Mouse (Mus musculus): ENCODE data around the gene Ccdc71l.
A peak's percentile ranks its signal among the peaks of the same experiment; 100 is the strongest.

Gene Ccdc71l

DNA sequence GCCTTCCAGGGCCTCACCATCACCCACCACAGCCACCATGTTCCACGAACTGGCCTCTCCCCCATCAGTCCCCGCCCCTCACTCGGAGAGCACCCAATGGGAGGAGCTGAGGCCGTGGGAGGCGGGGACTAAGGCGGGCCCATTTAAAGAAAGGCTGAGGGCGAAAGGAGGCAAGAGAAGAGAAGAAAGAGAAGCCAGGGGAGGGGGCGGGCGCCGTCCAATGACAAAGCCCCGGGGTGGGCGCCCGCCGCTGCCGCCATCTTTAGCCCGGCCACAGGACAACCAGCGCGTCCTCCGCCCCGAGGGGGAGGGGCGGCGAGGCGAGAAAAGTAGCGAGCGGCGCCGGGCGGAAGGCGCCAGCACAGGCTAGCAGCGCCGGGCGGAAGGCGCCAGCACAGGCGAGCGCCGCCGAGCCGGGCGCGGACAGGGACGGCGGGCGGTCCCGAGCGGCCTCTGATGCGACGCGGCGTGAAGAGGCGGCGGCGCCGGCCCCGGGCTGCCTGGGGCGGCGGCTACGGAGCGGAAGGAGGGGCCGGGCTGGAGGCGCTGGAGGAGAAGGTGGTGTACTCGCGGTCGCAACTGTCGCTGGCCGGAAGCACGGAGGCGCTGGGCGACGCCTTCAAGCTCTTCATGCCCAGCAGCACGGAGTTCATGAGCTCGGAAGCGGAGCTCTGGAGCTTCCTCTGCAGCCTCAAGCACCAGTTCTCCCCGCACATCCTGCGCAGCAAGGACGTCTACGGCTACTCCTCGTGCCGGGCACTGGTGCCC is at the start of gene Ccdc71l:
Ccdc71l (plus strand) TSS at position 177 of the 768 bp plus-strand sequence.
- DNase-seq (ENCODE audit: inconsistent ontology term) = peak; percentile 97

DNA sequence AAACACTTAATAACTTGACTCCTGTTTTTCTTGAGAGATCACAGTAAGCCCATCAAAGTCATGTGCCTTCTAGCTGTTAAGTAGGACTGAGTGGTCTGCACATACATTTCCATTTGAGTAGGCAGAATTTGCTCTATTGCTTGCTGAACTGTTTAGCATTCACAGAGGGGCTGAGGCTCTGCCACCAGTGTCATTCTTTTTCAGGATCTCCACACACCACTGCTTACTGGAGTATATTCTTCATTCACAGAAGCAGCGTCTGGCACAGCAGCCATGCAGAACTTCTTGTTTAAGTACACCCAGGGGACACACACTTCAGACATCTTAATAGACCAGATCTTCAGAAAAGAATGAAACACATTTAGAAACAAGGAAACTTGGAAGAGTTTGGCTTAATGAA is 39.4 kb upstream of the Ccdc71l start:
- DNase-seq (ENCODE audit: inconsistent ontology term) = no peak

DNA sequence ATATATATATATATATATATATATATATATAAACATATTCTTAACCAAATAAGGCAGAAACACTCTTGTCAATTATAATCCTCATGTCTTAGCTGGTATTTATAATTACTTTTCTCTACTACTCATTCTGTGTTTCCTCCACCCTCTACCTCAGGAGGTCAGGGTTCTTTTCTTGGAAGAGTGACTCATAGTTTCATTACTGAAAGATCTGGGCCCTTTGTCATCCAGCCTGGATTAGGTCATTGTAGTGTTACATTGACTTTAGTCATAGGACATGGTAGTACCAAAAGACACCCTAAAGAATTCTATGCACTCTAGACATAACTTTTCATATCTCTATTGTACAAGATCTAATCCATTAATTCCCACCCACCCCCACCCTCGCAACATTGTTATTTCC is 35.0 kb upstream of the Ccdc71l start:
- DNase-seq (ENCODE audit: inconsistent ontology term) = peak; percentile 20

DNA sequence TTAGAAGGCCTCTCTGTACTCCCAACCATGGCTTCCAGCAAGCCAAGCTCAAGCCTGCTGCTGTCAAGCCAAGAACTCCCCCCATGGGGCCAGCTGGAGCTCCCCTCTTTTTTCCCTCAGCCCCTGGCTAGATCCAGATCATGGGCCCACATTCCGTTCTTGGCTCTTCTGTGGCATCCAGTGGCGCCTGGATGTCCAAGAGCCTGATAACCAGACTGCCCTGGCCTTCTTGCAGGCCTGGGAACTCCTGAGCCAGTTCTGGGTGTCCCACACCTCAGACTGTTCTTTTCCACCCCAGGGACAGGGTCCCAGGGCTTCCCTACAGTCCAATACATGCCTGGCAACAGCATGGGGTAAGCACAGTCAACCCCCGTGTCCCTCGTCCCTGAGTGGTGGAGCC is 32.4 kb upstream of the Ccdc71l start:
- no peak for DNase-seq (ENCODE audit: inconsistent ontology term)

DNA sequence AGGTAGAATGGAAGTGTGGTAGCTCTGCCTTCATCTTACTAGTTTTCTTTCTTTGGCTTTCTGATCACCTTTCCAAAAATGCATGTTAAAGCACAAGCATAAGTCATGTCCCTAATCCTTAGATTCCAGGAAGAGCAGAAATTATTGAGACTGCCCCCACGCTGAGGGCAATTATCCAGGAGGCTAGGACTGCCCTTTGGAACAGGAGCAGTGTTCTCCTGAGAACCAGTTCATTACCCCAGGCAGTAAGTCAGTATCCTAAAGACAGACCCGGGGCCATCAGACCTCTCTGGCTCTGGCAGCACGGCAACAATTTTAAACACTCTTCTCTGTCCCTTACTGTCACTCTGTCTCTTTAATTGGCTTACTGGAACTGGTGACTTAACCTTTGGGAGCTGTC is 30.0 kb upstream of the Ccdc71l start:
- DNase-seq (ENCODE audit: inconsistent ontology term) = no peak

DNA sequence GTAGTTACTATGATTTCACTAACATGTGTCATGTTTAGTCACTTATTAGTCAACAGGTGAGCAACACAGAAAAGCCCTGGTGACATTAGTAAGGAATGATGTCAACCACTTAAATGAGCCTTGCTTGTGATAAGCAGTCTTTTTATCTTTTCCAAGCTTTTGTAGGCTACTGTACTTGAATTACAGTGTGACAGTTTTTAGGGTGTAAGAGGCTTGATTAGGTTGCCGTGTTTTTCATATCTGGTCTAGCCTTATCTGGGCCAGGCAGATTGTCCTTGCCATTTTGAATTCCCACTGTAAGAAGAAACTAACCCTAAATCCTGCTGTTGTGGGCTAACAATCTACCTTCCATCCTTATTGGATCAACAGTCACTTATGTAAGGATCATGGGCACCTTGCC is 26.6 kb upstream of the Ccdc71l start:
- no peak for DNase-seq (ENCODE audit: inconsistent ontology term)

DNA sequence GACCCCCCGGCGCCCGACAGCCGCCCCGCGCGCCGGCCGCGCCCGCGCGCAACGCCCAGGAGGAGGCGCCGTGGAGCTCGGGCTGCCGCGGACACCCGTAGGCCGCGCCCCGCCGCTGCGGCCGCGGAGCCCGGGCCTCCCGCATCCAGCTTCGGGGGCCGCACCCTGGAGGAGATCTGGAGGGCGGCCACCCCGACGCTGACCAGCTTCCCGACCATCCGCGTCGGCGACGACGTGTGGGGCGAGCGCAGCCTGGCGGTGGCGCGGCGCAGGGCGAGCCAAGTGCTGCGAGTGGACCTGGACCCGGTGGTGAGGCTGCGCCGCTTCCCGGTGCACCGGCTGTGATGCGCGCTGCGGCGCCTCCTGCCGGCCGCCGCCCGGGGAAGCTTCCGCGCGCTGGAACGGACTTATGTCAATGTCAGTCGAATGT is 807 bp downstream of the Ccdc71l start:
- peak; percentile 88 for DNase-seq (ENCODE audit: inconsistent ontology term)

DNA sequence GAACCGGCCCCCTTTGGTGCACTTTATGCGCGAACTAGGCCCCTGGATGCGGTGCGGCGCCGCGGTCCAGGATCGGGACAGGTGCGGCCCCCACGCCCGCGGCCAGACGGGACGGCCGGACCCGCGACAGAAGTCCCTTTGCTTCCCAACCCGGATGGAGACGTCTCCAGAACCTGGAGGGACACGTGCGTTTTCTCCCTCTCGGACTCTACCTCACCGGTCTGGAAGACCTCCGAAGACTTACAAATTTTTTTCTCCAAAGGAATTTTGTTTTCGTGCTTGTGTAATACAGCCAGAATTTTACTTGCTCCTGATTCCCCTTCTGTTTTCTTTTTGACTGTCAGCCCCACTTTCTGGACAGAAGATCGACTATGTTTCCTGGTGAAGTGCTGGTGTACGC is 1.2 kb downstream of the Ccdc71l start:
- DNase-seq (ENCODE audit: inconsistent ontology term) = no peak

DNA sequence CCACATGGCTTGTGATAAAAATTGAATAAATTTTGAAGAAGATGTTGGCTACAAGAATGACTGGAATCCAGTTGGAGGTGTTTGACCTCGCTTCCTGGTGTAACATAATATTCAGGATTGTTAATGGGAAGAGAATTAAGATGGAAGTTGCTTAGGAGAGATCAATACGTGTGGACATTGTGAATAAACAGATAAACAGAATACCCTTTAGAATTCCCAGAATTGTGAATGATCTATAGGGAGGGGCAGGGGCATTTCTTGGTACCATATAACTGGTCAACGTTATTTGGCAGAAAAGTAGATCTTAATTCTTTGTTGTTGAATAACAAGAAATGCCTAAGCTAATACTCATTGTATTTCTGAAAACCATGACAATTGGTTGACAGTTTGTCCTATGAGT is 2.0 kb downstream of the Ccdc71l start:
- no peak for DNase-seq (ENCODE audit: inconsistent ontology term)

DNA sequence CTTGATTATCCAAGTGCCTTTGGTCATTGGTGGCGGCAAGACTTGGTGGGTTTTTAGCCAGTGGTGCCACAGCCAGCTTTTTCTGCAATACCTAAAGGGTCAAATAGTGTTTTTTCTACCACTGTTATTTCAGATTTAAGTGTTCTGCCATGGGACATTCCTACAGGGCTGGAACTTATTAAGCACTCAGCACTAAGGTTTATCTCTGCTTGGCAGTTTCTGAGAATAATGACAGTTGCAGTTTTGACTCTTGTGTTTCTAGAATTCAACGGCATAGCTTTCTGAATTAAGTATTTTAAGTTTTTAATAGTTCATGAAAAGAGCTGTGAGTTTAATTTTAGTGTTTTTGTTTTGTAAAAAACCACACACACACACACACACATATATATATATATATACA is 2.5 kb downstream of the Ccdc71l start:
- no peak for DNase-seq (ENCODE audit: inconsistent ontology term)

DNA sequence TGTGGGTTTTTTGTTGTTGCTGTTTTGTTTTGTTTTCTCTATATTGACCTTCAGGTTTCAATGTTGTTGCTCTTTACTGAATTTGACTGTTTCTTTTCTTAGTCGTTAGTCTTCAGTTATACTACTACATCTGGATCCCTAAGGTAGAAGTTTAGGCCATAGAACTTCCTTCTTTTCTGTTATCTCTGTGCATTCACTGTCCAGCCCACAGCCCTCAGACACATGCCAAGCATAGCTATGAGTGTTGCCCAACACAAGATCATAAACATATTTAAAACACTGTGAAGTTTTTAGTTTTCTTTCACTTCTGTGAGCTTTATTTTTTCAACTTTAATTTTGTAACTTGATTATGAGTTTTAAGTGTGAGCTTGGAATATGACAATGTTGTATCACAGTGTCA is 41.0 kb downstream of the Ccdc71l start:
- DNase-seq (ENCODE audit: inconsistent ontology term) = no peak

DNA sequence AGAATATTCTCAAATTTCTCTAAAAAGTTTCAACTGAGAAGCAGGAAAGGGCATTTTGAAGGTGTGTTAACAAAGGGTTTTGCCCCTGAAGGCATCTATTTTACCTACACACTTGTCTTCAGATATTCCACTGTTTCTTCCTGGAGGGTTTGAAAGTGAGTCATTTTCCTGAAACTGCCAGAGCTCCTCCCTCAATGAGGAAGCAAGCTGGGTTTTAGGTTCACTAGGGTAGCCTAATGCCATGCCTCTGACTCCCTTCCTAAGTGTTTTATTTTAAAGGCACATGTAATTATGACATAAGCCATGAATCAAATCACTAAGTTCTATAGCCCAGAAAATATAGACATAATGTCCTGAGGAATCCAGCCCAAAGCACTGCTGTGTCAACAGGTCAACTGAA is 49.3 kb downstream of the Ccdc71l start:
- peak; percentile 14 for DNase-seq (ENCODE audit: inconsistent ontology term)

DNA sequence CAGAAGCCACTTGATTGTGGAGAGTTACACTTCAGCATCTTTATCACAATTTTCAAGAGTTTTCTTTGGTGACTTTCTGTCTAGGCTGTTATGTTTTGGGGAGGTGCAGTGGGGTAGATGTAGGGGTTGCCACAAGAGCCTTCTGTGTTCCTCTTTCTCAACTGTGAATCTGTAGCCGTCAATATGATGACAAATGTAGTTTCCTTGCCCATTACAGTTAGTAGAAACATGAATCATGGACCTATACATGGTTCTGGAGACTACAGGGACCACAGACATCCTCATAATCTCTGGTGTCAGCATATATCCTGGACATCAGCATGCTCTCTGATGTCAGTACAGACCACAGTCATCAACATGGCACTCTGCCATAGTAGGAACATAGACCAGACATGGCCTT is 52.5 kb downstream of the Ccdc71l start:
- DNase-seq (ENCODE audit: inconsistent ontology term) = no peak
